Mouse (Mus musculus) lung, adult 2 months (tissue): ENCODE data around the gene Rpn2.

Source experiments
- CTCF ChIP-seq: fragments of 200-500 bp; IDR thresholded peaks from 2 replicates; pipeline ENCODE4 v1.5.1; 2011; ENCODE audit warnings: mild to moderate bottlenecking, low read length, control low read depth; ENCODE audit not compliant: insufficient read depth
- POLR2A ChIP-seq: fragments of 200-500 bp; IDR thresholded peaks from 2 replicates; pipeline ENCODE4 v1.6.1; 2011; ENCODE audit warnings: low read depth, mild to moderate bottlenecking, control low read depth, low read length, borderline replicate concordance; ENCODE audit errors: extremely low read depth

GRCm38 (mm10) chr2:157310963-157311637, 32.3 kb downstream of the Rpn2 start:
- TF ChIP-seq POLR2A: no peak
- TF ChIP-seq CTCF: no peak
